Mouse (Mus musculus): ENCODE measurements at regions not wholly inside any gene's neighbourhood (a gene's known extent, or its start where the extent isn't known, plus 50 kb on each side); places are given as distances from the start of the nearest gene placed in this dataset.

- no peak for DNase-seq
Measured at GRCm38 (mm10) chr3:125813798-125814197, 124.6 kb downstream of the Ugt8a start.

- peak; percentile 12 for DNase-seq
Measured at GRCm38 (mm10) chr3:125812829-125813228, 125.6 kb downstream of the Ugt8a start.

GRCm38 (mm10) chr3:125794606-125795005 lies 143.8 kb downstream of the Ugt8a start:
- DNase-seq = no peak

GRCm38 (mm10) chr3:125781357-125781756 lies 157.1 kb downstream of the Ugt8a start:
- DNase-seq = no peak

GRCm38 (mm10) chr3:125780251-125780650 lies 158.2 kb downstream of the Ugt8a start:
- no peak for DNase-seq
